Mouse (Mus musculus) T-helper 17 cell (primary cell): ENCODE results near the gene Wdr44.
"Not testable (repeated sequence)": the region's sequence is repeated elsewhere in the genome, so short reads cannot be mapped to it uniquely, and the experiment has no call there.

Source experiments
- in situ Hi-C, 2 experiments: fragments of 300-600 bp; cut with MboI, MseI; formaldehyde crosslinking; loops; 1 replicate in 1 of 2; 2 replicates in 1 of 2; pipeline ENCODE4 v1.15.1; 2025; ENCODE audit warnings: high pct_unique_total_duplicates in 2 of 2

Wdr44 gene

DNA sequence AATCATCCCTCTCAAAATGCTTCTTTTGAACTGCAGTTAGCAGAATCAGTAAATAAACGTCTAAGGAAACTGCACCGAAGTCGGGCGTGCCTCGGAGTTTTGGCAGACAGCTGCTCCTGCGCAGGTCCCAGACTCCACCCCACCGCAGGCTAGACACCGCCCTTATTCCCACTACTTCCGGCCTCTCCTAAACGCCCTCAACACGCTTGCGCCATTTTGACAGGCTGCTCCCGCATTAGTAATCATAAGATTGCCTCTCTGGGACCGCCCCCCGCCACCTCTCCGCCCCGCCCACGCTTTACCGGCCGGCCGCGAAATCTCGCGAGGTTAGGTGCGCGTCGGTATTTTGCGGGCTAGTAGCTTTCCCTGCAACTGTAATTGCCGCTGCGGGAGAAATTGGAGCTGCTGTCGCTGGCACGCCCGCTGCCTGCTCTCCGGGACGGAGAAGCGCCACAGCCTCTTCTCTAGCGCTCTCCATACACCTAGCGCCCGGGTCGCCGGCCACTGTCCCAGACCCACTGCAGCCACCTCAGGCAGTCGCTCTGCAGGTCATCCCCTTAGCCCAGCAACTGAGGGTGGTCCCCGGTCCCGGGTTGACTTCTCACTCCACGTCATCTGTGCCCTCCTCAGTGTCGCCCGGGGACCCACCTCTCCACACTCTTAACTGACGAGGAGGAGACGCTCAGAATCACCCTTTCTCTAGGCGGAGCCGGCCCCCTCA is at the start of gene Wdr44:
Gene Wdr44 (plus strand): TSS at position 330 of the 721 bp plus-strand sequence.
- in situ Hi-C loops, result no loop called here

- in situ Hi-C loops, result no loop called here
These were observed 44.5 kb upstream of the Wdr44 start for GRCm38 (mm10) chrX:23648371-23648770.

GRCm38 (mm10) chrX:23662216-23662615 is 30.6 kb upstream of the Wdr44 start:
- in situ Hi-C loops, result no loop called here

- in situ Hi-C loops, result no loop called here
These were observed 19.7 kb upstream of the Wdr44 start for GRCm38 (mm10) chrX:23673193-23673592.

DNA sequence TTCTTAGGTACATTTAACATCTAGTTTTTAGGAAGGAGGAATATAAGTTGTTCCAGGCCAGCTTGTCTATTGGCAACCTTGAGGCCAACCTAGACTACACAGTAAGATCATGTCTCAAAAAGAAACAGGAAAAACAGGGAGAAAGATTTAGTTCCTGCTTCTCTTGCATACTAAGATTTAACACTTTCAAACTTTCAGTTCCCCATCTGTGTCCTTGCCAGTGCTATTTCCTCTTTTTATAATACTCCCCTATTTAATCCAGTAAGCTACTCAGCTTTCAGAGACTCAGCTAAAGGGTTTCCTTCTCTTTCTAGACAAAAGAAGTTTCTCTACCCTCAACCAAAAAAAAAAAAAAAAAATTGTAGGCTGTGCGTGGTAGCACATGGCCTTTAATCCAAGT is 17.4 kb upstream of the Wdr44 start:
- in situ Hi-C loops, result no loop called here

DNA sequence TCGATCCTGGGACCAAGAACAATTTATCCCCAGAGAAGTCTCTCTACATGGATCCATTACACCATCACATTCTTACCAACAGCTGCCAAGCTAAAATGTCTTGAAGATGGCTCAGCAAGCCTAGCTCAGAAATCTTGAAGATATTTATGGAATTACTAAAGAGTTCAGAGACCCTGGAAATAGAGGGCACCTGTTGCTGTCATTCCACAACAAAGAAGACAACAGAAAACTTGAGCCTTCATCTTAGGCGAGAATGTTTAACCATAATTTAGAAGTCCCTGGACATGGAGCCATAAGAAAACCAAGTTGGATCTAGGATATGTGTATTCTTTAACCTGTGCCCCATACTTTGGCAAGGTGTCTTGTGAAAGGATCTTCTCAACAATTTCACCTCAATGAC is 16.3 kb upstream of the Wdr44 start:
- in situ Hi-C loops, result no loop called here

GRCm38 (mm10) chrX:23677511-23677910 is 15.3 kb upstream of the Wdr44 start:
- in situ Hi-C loops, result no loop called here

GRCm38 (mm10) chrX:23692336-23692721 is 522 bp upstream of the Wdr44 start:
- in situ Hi-C loops, result no loop called here

DNA sequence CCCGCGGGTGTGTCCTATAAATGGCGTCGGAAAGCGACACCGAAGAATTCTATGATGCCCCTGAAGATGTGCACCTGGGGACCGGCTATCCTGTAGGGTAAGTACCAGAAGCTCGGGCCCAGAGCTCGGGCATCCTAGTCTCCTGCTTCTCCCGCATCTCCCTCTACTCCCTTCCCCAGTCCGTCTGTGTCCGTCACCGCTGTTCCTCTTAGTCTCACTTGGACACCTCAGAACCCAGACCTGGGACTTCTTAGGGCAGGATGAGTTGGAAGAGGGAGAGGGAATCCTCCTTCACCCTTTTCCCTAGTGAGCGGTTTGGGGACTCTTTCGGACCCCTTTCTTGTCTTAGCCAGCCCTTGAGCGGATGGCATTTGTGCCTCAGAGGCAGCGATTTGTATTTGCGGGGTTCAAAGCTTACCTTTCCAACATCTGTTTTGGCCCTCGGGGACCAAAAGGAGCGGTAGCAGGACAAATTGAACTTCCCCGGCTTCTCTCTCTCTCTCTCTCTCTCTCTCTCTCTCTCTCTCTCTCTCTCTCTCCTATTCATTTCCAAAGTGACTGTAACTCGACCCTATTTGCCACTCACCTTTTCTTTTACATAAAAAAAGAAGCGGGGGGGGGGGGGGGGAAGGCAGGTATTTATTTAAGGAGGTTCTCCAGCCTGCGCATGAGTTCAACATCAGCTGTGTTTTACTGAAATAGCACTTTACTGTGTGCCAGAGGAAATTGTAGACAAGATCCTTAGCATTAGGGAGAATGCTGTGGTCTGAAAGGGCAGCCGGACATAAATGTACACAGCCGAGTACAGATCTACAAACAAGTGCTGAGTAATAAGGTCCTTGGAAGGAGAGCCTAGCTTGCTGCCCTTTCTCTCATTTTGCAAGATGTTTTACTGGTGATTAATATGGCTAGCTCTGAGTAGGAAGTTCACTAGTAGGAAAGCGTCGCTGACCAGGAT is 871 bp downstream of the Wdr44 start:
- in situ Hi-C loops, result no loop called here

- in situ Hi-C loops, result no loop called here
These were observed 1.7 kb downstream of the Wdr44 start for GRCm38 (mm10) chrX:23694588-23694987.

- in situ Hi-C loops, result no loop called here
These were observed 2.3 kb downstream of the Wdr44 start for GRCm38 (mm10) chrX:23695109-23695508.

GRCm38 (mm10) chrX:23697346-23697745 is 4.5 kb downstream of the Wdr44 start:
- in situ Hi-C loops, result no loop called here

DNA sequence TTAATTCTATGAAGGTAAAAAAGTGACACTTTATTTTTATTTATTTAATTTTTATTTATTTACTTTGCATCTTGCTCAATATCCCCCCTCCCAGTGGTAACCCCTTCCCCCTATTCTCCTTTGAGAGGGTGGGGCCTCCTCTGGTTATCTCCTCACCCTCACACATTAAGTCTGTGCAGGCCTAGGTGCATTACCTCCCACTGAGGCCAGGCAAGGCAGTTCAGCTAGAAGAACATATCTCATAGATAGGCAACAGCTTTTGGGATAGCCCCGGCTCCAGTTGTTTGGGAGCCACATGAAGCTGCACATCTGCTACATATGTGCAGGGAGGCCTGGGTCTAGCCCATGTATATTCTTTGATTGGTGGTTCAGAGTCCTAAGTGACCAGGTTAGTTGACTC is 6.2 kb downstream of the Wdr44 start:
- in situ Hi-C loops, result no loop called here

GRCm38 (mm10) chrX:23717247-23717646 is 24.4 kb downstream of the Wdr44 start:
- in situ Hi-C loops, result no loop called here

DNA sequence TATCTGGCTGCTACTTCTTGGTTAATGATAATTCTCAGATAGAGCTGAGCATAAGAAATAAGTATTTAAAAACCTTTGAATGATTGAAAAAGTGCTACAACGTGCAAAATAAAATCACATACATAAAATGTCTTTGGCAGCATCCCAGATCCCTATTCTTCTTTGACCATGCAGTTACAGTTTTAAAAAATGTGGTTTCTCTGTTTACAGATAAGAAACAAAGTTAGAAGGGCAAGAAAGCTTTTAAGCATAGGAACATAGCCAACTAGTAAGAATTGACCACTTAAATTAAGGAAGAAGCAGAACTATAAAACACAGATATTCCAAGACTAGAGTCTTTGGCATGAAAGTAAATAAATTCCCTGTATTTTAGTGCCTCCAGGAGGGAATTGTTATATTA is 34.6 kb downstream of the Wdr44 start:
- in situ Hi-C loops, result no loop called here

DNA sequence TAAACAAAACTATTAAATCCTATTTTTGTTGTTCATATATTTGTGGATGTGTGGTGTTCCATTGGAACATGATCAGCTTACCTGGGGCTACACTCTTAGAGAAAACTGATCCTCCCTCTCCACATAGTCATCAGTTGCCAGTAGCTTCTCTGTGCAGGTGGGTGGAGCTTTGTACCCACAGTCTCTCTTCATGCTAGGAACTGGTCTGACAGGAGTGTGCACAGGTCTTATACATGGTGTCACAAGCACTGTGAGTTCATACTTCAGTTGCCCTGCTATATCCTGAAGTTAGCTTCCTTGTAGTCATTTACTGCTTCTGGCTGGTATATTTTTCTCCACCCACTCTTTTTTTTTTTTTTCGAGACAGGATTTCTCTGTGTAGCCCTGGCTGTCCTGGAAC is 61.8 kb downstream of the Wdr44 start:
- in situ Hi-C loops, result no loop called here

GRCm38 (mm10) chrX:23767849-23768248 is 75.0 kb downstream of the Wdr44 start:
- in situ Hi-C loops, result no loop called here

DNA sequence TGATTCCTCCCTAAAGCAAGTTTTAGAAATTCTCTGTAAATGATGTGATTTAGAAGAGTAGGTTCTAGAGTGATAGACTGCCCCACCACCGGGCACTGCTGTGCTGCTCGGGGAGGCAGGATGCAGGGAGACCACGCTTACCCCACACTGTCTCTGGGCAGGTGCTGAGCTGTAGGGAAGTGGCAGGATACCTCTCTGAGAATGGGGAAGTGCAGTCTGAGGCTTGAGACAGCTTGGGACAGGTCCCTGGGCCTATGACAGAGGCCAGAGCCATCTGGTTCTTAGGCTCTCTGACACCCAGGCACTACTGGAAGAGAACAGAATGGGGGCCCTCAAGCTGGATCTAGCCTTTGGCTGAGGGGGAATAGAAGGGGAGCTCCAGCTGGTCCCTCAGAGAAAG is 114.3 kb downstream of the Wdr44 start:
- in situ Hi-C loops, result no loop called here

GRCm38 (mm10) chrX:23810365-23810764 is 117.5 kb downstream of the Wdr44 start:
- in situ Hi-C loops, result no loop called here

GRCm38 (mm10) chrX:23813287-23813686 is 120.4 kb downstream of the Wdr44 start:
- in situ Hi-C loops, result not testable (repeated sequence)

DNA sequence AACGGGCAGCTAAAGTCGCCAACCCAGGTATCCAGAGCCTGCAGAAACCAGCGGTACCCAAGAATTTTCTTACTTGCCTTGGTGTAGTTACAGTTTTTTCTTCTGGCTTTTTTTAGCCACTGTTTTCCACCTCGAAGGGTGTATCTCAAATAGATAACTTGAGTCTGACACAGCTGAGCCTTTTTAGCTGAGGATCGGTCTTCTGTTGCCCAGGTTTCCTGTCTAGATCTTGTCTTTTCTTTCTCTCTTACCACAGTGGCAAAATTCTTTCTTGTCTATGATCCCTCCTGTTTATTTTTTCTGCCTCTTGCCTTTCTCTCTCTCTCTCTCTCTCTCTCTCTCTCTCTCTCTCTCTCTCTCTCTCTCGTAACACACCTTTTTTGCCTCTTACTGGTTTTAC is 130.0 kb downstream of the Wdr44 start:
- in situ Hi-C loops, result not testable (repeated sequence)

DNA sequence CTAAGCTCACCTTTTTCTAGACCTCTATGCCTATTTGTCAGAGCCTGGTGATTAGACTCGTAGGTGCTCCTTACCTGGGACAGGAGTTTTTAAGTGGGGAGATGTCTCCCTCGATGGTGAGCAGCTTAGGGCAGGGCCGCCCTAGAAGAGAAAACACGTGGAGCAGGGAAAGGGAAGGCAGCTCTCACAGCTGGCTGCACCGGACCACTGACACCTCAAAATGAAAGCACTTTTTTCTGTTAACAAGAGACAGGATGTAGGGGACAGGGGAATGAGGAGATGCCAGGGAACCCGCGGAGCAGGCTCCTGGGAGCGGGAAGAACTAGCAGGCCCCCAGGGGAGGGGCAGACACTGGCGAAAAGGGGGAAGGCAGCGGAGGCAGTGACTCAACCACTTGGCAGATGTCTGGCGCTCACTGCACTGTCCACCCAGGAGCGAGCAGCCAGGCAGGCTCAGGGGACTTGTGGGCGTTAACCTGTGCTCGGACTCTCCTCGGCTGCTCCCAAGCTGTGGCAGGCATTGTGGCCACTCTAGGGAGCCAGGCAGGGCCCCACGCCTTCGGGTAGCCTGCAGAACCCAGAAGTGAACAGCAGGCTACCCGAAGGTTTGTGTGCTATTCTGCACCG is 130.7 kb downstream of the Wdr44 start:
- in situ Hi-C loops, result no loop called here
